Mouse (Mus musculus) heart, adult 2 months (tissue): ENCODE measurements at regions not wholly inside any gene's neighbourhood (a gene's known extent, or its start where the extent isn't known, plus 50 kb on each side); places are given as distances from the start of the nearest gene placed in this dataset.

Experiments used
- CTCF ChIP-seq: fragments of 200-600 bp; IDR thresholded peaks from 2 replicates; pipeline ENCODE4 v1.8.1; 2022; ENCODE audit warnings: antibody characterized with exemption, mild to moderate bottlenecking, moderate library complexity
- EP300 ChIP-seq: fragments of 200-500 bp; IDR thresholded peaks from 2 replicates; pipeline ENCODE4 v1.6.1; 2011; ENCODE audit warnings: low read depth, low read length, control low read depth; ENCODE audit not compliant: insufficient read depth
- POLR2A ChIP-seq: fragments of 200-500 bp; IDR thresholded peaks from 2 replicates; pipeline ENCODE4 v1.6.1; 2011; ENCODE audit warnings: mild to moderate bottlenecking, low read depth, low read length, control low read depth; ENCODE audit not compliant: insufficient read depth

DNA sequence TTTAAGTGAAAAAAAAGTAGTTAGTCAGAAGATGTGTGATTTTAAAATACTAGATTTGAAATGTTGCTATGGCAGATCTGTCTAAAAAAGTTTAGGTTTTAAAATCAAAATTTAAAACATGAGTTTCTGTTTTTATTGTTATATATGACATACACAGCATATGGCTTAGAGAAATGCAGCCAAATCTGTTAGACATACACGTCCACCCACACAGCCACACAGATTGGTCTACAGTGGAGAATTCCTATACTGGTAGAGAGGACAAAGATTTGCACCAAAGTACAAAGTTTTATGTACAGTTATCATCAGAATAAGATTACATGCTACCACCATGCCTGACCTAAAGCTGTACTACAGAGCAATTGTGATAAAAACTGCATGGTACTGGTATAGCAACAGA, 87.1 kb upstream of the Parp8 start:
- TF ChIP-seq EP300: no peak
- TF ChIP-seq CTCF: no peak
- no peak for TF ChIP-seq POLR2A
